Mouse (Mus musculus): ENCODE measurements at regions not wholly inside any gene's neighbourhood (a gene's known extent, or its start where the extent isn't known, plus 50 kb on each side); places are given as distances from the start of the nearest gene placed in this dataset.

DNA sequence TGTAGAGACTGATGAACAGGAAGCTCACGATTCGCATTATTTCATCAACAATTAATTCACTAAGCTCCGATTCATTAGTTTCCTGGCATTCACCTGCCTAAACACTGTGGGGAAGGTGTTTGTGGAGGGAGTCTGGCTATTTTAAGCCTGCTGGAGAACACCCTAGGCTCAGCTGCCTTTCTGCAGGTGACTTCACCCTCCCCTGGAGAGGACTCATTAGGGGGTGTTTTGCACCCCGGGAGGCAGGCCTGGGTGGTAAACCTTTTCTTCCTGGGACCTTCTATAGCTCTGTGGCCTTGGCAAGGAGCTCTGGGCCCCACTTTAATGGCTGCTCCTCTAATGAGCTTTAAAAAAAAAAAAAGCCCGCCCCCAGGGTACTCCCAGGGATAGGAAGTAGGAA, 55.4 kb upstream of the Bnc1 start:
- Histone ChIP-seq H3K4me2 (replicated peaks) (no peak overlapping the region), H3K9ac (replicated peaks) (no peak overlapping the region), H3K36me3 (no peaks in the 10 kb centered on the region), H3K27ac (replicated peaks) (no peak overlapping the region), H3K27me3 (no peaks in the 10 kb centered on the region), H3K4me3 (no peak overlapping the region), H3K9me3 (no peaks in the 10 kb centered on the region), H3K4me1 (no peaks in the 10 kb centered on the region)
- WGBS = 82% methylated on average over 5 of the region's 5 CpGs
- no peak for ATAC-seq (ENCODE audit: low FRiP score, low read depth)

GRCm38 (mm10) chr7:82053411-82053810, 61.3 kb upstream of the Bnc1 start:
- no peaks in the 10 kb centered on the region for H3K9me3 ChIP-seq
- no peaks in the 10 kb centered on the region for H3K36me3 ChIP-seq
- no peak overlapping the region for H3K27ac ChIP-seq (replicated peaks)
- H3K27me3 ChIP-seq = peaks cover 12% of the 10 kb centered on the region; the same call in 1 of the 2 replicates
- ATAC-seq (ENCODE audit: low FRiP score, low read depth) = no peak
- 88% methylated on average over 4 of the region's 4 CpGs for WGBS
- no peak overlapping the region for H3K4me3 ChIP-seq
- peaks cover 9% of the 10 kb centered on the region for H3K4me1 ChIP-seq
- no peak overlapping the region for H3K9ac ChIP-seq (replicated peaks)
- no peak overlapping the region for H3K4me2 ChIP-seq (replicated peaks)

GRCm38 (mm10) chr7:82056551-82057230, 64.6 kb upstream of the Bnc1 start:
- H3K27ac ChIP-seq (replicated peaks) = 0 out of 2 replicates have a peak overlapping the region, but pooled peaks have one; percentile 3
- peaks cover 9% of the 10 kb centered on the region for H3K4me1 ChIP-seq
- peak; percentile 79 for ATAC-seq (ENCODE audit: low FRiP score, low read depth)
- peak overlapping the region; percentile 52 for H3K4me2 ChIP-seq (replicated peaks)
- 1% methylated on average over 21 of the region's 21 CpGs for WGBS
- H3K27me3 ChIP-seq = peaks cover 12% of the 10 kb centered on the region; the same call in 1 of the 2 replicates
- H3K9ac ChIP-seq (replicated peaks) = no peak overlapping the region; the same call in 1 of the 2 replicates
- no peaks in the 10 kb centered on the region for H3K36me3 ChIP-seq
- peak overlapping the region; percentile 25 for H3K4me3 ChIP-seq
- H3K9me3 ChIP-seq = no peaks in the 10 kb centered on the region

- Histone ChIP-seq H3K27me3 (no peaks in the 10 kb centered on the region), H3K27ac (replicated peaks) (no peak overlapping the region), H3K9me3 (no peaks in the 10 kb centered on the region), H3K4me1 (no peaks in the 10 kb centered on the region; the same call in 1 of the 2 replicates), H3K4me2 (replicated peaks) (no peak overlapping the region), H3K9ac (replicated peaks) (no peak overlapping the region), H3K4me3 (no peak overlapping the region), H3K36me3 (no peaks in the 10 kb centered on the region)
- 73% methylated on average over 7 of the region's 7 CpGs for WGBS
- ATAC-seq (ENCODE audit: low FRiP score, low read depth) = no peak
Measured at GRCm38 (mm10) chr7:82063407-82063806, 71.3 kb upstream of the Bnc1 start.

DNA sequence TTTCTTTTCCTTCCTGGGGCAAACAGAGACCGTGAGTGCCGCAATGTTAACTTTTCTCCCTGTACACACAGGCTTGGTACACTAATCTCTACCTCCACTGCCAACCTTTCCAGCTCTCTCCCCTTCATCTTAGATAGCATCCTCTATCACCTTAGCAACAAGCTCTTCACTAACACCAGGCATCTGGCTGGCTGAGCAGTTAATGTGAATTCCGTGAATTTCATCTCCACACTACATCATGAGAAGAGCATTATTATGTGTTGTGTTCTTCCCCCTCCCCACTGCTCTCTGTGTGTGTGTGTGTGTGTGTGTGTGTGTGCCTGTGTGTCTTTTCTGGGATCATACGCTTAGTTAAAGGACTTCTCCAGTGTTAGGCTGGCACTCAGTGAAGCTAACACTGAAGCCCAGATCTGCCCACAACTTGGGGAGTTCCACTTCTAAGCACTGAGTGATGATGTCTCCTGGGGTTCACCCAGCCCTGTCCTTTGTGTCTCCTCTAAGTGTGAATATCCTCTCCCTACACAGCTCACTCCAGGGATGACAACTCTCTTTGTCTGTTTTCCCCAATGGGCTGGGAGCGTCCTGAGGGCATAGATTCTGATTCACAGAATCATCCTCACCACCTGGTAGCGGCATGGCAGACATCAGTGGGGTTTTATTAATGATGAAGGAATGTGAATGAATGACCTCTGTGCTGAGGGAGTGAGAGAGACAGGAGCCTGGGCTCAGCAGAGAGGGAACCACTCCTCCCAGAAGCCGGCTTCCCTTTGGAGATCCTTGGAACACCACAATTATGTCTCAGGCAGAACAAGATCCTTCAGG, 77.7 kb upstream of the Bnc1 start:
- H3K4me3 ChIP-seq = no peak overlapping the region
- no peak overlapping the region for H3K27ac ChIP-seq (replicated peaks)
- ATAC-seq (ENCODE audit: low FRiP score, low read depth) = no peak
- H3K9me3 ChIP-seq = no peaks in the 10 kb centered on the region
- H3K36me3 ChIP-seq = no peaks in the 10 kb centered on the region
- no peak overlapping the region for H3K9ac ChIP-seq (replicated peaks)
- H3K4me1 ChIP-seq = no peaks in the 10 kb centered on the region
- no peaks in the 10 kb centered on the region for H3K27me3 ChIP-seq
- 76% methylated on average over 7 of the region's 7 CpGs for WGBS
- H3K4me2 ChIP-seq (replicated peaks) = no peak overlapping the region

DNA sequence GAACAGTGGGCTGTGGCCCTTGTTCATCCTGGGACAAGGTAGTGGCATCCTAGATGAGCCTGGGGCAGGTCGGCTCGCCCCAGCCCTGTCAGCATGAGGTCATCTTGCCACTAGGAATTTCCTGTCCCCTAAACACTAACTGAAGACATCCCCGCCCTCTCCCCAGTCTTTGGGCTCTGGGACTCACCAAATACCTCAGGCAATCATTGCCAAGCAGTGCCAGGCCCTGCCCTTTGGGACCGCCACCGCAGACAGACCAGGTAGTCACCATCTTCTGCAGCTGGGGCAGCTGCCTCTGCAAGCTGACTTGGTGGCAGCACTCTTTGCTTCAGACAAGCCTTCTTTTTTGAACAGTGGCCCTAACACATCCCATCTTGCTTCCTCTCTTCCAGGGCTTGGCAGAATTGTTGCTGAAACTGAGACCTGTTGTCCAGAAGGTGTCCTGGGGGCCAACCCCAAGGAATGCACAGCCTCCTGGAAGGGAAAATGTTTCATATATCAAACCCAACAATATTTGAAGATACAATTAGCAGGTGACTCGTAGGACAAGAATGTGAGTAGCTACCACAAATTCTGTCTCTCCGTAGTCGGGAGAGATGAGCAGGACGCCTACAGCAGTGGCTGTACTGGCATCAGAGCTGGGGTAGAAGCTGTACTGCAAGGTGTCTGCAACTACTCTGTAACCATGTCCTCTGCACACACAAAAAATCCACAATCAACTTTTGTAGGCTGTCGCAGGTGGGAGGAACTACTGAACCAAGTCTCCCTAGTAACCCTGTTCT, 79.0 kb upstream of the Bnc1 start:
- 84% methylated on average over 10 of the region's 10 CpGs for WGBS
- Histone ChIP-seq H3K4me1 (no peaks in the 10 kb centered on the region), H3K36me3 (no peaks in the 10 kb centered on the region), H3K9me3 (no peaks in the 10 kb centered on the region), H3K27ac (replicated peaks) (no peak overlapping the region), H3K27me3 (no peaks in the 10 kb centered on the region), H3K4me2 (replicated peaks) (no peak overlapping the region), H3K4me3 (no peak overlapping the region), H3K9ac (replicated peaks) (no peak overlapping the region)
- ATAC-seq (ENCODE audit: low FRiP score, low read depth) = no peak

GRCm38 (mm10) chr7:82075359-82075758, 83.3 kb upstream of the Bnc1 start:
- Histone ChIP-seq H3K27ac (replicated peaks) (no peak overlapping the region), H3K4me2 (replicated peaks) (no peak overlapping the region), H3K27me3 (no peaks in the 10 kb centered on the region), H3K4me1 (no peaks in the 10 kb centered on the region), H3K9me3 (no peaks in the 10 kb centered on the region), H3K9ac (replicated peaks) (no peak overlapping the region), H3K36me3 (no peaks in the 10 kb centered on the region), H3K4me3 (no peak overlapping the region)
- ATAC-seq (ENCODE audit: low FRiP score, low read depth) = no peak
- WGBS = 86% methylated on average over 2 of the region's 2 CpGs

DNA sequence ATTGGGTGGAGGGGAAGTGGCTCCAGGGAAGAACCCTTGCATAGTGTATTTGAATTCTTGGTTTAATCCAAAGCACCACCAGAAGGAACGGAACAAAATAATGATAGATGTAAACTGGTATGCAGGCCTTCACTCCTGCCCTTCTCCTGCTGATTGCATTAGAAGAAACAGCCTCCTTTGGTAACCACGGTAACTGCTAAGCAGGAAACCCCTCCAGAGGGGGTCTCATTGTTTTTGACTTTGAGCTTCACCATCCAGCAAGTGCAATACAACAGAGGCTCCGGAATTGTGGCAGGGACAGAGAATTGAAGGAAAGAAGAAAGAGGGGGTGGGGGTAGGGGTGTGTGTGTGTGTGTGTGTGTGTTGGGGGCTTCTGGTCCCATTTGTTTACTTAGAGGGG, 89.8 kb upstream of the Bnc1 start:
- H3K4me3 ChIP-seq = no peak overlapping the region
- H3K4me2 ChIP-seq (replicated peaks) = no peak overlapping the region
- peaks cover 19% of the 10 kb centered on the region; the same call in 1 of the 2 replicates for H3K4me1 ChIP-seq
- no peak for ATAC-seq (ENCODE audit: low FRiP score, low read depth)
- no peaks in the 10 kb centered on the region for H3K9me3 ChIP-seq
- H3K27me3 ChIP-seq = no peaks in the 10 kb centered on the region
- WGBS = 7% methylated on average over 3 of the region's 3 CpGs
- no peak overlapping the region for H3K27ac ChIP-seq (replicated peaks)
- no peak overlapping the region for H3K9ac ChIP-seq (replicated peaks)
- H3K36me3 ChIP-seq = no peaks in the 10 kb centered on the region

- no peak overlapping the region for H3K27ac ChIP-seq (replicated peaks)
- no peaks in the 10 kb centered on the region for H3K9me3 ChIP-seq
- 20% methylated on average over 6 of the region's 6 CpGs for WGBS
- no peak for ATAC-seq (ENCODE audit: low FRiP score, low read depth)
- H3K27me3 ChIP-seq = no peaks in the 10 kb centered on the region
- H3K4me2 ChIP-seq (replicated peaks) = no peak overlapping the region
- H3K4me3 ChIP-seq = no peak overlapping the region
- no peak overlapping the region for H3K9ac ChIP-seq (replicated peaks)
- no peaks in the 10 kb centered on the region for H3K36me3 ChIP-seq
- peaks cover 19% of the 10 kb centered on the region; the same call in 1 of the 2 replicates for H3K4me1 ChIP-seq
Measured at GRCm38 (mm10) chr7:82082883-82083282, 90.8 kb upstream of the Sh3gl3 start.

DNA sequence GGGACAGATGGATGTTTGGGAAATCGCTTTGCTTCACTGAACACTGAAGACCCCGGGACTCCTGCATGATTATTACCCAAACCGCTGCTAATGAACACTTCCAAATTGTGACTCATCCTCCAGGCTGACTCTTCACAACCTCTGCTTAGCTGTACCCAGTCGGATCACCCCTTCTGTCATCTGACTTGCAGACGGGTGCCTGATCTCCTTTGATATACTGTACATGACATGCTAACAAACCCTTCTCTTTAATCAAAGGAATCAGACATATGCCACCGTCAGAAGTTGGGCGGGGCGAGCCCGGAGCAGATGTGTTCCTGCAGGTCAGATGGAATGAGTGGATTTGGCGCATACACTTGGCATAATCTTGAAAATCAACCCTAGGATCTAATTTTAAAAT, 89.2 kb upstream of the Sh3gl3 start:
- Histone ChIP-seq H3K4me2 (replicated peaks) (no peak overlapping the region), H3K36me3 (no peaks in the 10 kb centered on the region), H3K9ac (replicated peaks) (no peak overlapping the region), H3K4me3 (no peak overlapping the region), H3K9me3 (no peaks in the 10 kb centered on the region), H3K27ac (replicated peaks) (no peak overlapping the region), H3K27me3 (no peaks in the 10 kb centered on the region), H3K4me1 (peaks cover 19% of the 10 kb centered on the region; the same call in 1 of the 2 replicates)
- no peak for ATAC-seq (ENCODE audit: low FRiP score, low read depth)
- 84% methylated on average over 10 of the region's 10 CpGs for WGBS

GRCm38 (mm10) chr7:82085205-82085604, 88.4 kb upstream of the Sh3gl3 start:
- Histone ChIP-seq H3K4me1 (peaks cover 19% of the 10 kb centered on the region; the same call in 1 of the 2 replicates), H3K27me3 (no peaks in the 10 kb centered on the region), H3K4me3 (no peak overlapping the region), H3K27ac (replicated peaks) (no peak overlapping the region), H3K9ac (replicated peaks) (no peak overlapping the region), H3K36me3 (no peaks in the 10 kb centered on the region), H3K4me2 (replicated peaks) (no peak overlapping the region), H3K9me3 (no peaks in the 10 kb centered on the region)
- no peak for ATAC-seq (ENCODE audit: low FRiP score, low read depth)
- WGBS = 84% methylated on average over 4 of the region's 4 CpGs

GRCm38 (mm10) chr7:82098136-82098535, 75.5 kb upstream of the Sh3gl3 start:
- Histone ChIP-seq H3K27ac (replicated peaks) (no peak overlapping the region), H3K4me3 (no peak overlapping the region), H3K27me3 (no peaks in the 10 kb centered on the region), H3K4me2 (replicated peaks) (no peak overlapping the region), H3K9me3 (no peaks in the 10 kb centered on the region), H3K36me3 (no peaks in the 10 kb centered on the region), H3K4me1 (no peaks in the 10 kb centered on the region), H3K9ac (replicated peaks) (no peak overlapping the region)
- ATAC-seq (ENCODE audit: low FRiP score, low read depth) = no peak
- WGBS = 77% methylated on average over 6 of the region's 6 CpGs
